In genomic region chr12:75176691-75177645, GRCm38 (mm10) we compare ENCODE assay signal across 8 mouse cellular contexts. TPM values are rescaled to one million over a fixed set of nuclear protein-coding genes. Genes with fewer than 3 reads are reported as not detected.
DNase-seq lines count a peak whose midpoint lies in the region; ATAC-seq lines count a peak whose summit lies in the region.

Gene Kcnh5 (minus strand): TSS chr12:75177332.

- WGBS in lung, embryonic 16.5 days: under 1% methylated on average over 49 of the region's 52 CpGs
- 1% methylated on average over 52 of the region's 52 CpGs for WGBS in liver, embryonic 13.5 days (ENCODE audit: insufficient replicate concordance)
- WGBS in stomach, embryonic 15.5 days: under 1% methylated on average over 51 of the region's 52 CpGs

- H3K27ac ChIP-seq in lung, embryonic 16.5 days (ENCODE audit: low read length): no peak within 1 kb of the TSS
- H3K27ac ChIP-seq in liver, embryonic 13.5 days: no peak within 1 kb of the TSS
- no peak within 1 kb of the TSS for H3K27ac ChIP-seq in stomach, embryonic 15.5 days

- no peak for DNase-seq in lung, postnatal 10 days
- DNase-seq in cerebellum, adult 9-10 months: peak; percentile 4
- DNase-seq in kidney, postnatal 10 days: peak; percentile 27
- no peak for DNase-seq in liver, embryonic 13.5 days
- no peak for DNase-seq in MN1 (ENCODE audit: low spot score)

- H3K4me3 ChIP-seq in lung, embryonic 16.5 days (ENCODE audit: low read length): peak within 1 kb of the TSS; percentile 30
- no peak within 1 kb of the TSS for H3K4me3 ChIP-seq in liver, embryonic 13.5 days (replicated peaks)
- peak within 1 kb of the TSS; percentile 37 for H3K4me3 ChIP-seq in stomach, embryonic 15.5 days (replicated peaks)

- ATAC-seq in lung, embryonic 16.5 days (ENCODE audit: low read depth): peak; percentile 57; the same call in 1 of the 2 replicates
- ATAC-seq in frontal cortex, adult (ENCODE audit: low TSS enrichment): peak; percentile 83
- ATAC-seq in liver, embryonic 13.5 days (ENCODE audit: low read depth): no peak
- peak; percentile 65; the same call in 1 of the 2 replicates for ATAC-seq in stomach, embryonic 15.5 days (ENCODE audit: insufficient read depth, low FRiP score, low read depth)

- H3K9me3 ChIP-seq in lung, embryonic 16.5 days (ENCODE audit: control insufficient read depth, low read length): no peaks in the 10 kb centered on the region
- no peaks in the 10 kb centered on the region for H3K9me3 ChIP-seq in liver, embryonic 13.5 days (replicated peaks)
- H3K9me3 ChIP-seq in stomach, embryonic 15.5 days: no peaks in the 10 kb centered on the region

- peaks cover 7% of the 10 kb centered on the region for H3K4me1 ChIP-seq in lung, embryonic 16.5 days (replicated peaks; ENCODE audit: control insufficient read depth, insufficient read depth, low read length)
- no peaks in the 10 kb centered on the region for H3K4me1 ChIP-seq in liver, embryonic 13.5 days (replicated peaks)
- peaks cover 12% of the 10 kb centered on the region; the same call in 1 of the 2 replicates for H3K4me1 ChIP-seq in stomach, embryonic 15.5 days

- H3K27me3 ChIP-seq in lung, embryonic 16.5 days (ENCODE audit: control insufficient read depth, insufficient read depth, low read depth, low read length): peaks cover 50% of the 10 kb centered on the region
- H3K27me3 ChIP-seq in liver, embryonic 13.5 days: peaks cover 47% of the 10 kb centered on the region
- H3K27me3 ChIP-seq in stomach, embryonic 15.5 days (replicated peaks): peaks cover 37% of the 10 kb centered on the region

- no peaks in the 10 kb centered on the region for H3K36me3 ChIP-seq in lung, embryonic 16.5 days (ENCODE audit: control insufficient read depth, insufficient read depth, low read length)
- no peaks in the 10 kb centered on the region for H3K36me3 ChIP-seq in liver, embryonic 13.5 days
- H3K36me3 ChIP-seq in stomach, embryonic 15.5 days: no peaks in the 10 kb centered on the region

- H3K4me2 ChIP-seq in lung, embryonic 16.5 days (ENCODE audit: low read depth, low read length): peak within 1 kb of the TSS; percentile 45
- 0 out of 2 replicates have a peak within 1 kb of the TSS, but pooled peaks have one; percentile 12 for H3K4me2 ChIP-seq in liver, embryonic 13.5 days
- peak within 1 kb of the TSS; percentile 67 for H3K4me2 ChIP-seq in stomach, embryonic 15.5 days

- H3K9ac ChIP-seq in lung, embryonic 16.5 days (ENCODE audit: low read length): no peak within 1 kb of the TSS
- H3K9ac ChIP-seq in liver, embryonic 13.5 days: no peak within 1 kb of the TSS
- no peak within 1 kb of the TSS for H3K9ac ChIP-seq in stomach, embryonic 15.5 days

RNA-seq across cellular contexts. Expression of gene Kcnh5, which starts in this region (rescaled TPM):
- not detected in 2 replicates for polyA plus RNA-seq in lung, embryonic 16.5 days (2015; fragmentation: Nextera tagmentation; extraction: Ambion mirVana)
- polyA plus RNA-seq in liver, embryonic 13.5 days (2015; fragmentation: Nextera tagmentation; extraction: Ambion mirVana): not detected in 2 replicates
- polyA plus RNA-seq in stomach, embryonic 15.5 days (2015; fragmentation: Nextera tagmentation; extraction: Ambion mirVana): 0.21 TPM in 2 replicates

Comparison
In these comparisons a context has a peak if more than half of its experiments do, and no peak if none do; other contexts are left out.
1. Peak in ATAC-seq, H3K4me3 ChIP-seq and H3K4me2 ChIP-seq in lung, embryonic 16.5 days; RNA of the gene not detected or under 1 TPM.
2. Peak in ATAC-seq, H3K4me3 ChIP-seq and H3K4me2 ChIP-seq in stomach, embryonic 15.5 days; RNA of the gene not detected or under 1 TPM.
3. H3K4me2 ChIP-seq: peak in every context shown above with its lines; median percentile 67 in stomach, embryonic 15.5 days; 45 in lung, embryonic 16.5 days; 12 in liver, embryonic 13.5 days.
4. DNase-seq: peak in cerebellum, adult 9-10 months (single experiment) and kidney, postnatal 10 days (single experiment); none in lung, postnatal 10 days (single experiment), liver, embryonic 13.5 days (single experiment) and MN1 (single experiment).